Mouse (Mus musculus) 416B (cell line): ENCODE data around the gene Tsc22d4.

Source experiments
- DNase-seq: peaks from one replicate; pipeline ENCODE4 v3.0.0; 2011; ENCODE audit warnings: low read depth

Gene Tsc22d4

GRCm38 (mm10) chr5:137764609-137765340, 19.2 kb downstream of the Tsc22d4 start:
- DNase-seq, result no peak

- peak; percentile 59 for DNase-seq
Measured at GRCm38 (mm10) chr5:137766270-137766669, 20.7 kb downstream of the Tsc22d4 start.

- no peak for DNase-seq
Measured at GRCm38 (mm10) chr5:137768475-137768874, 22.9 kb downstream of the Tsc22d4 start.

- peak; percentile 70 for DNase-seq
Measured at GRCm38 (mm10) chr5:137770709-137771108, 25.2 kb downstream of the Tsc22d4 start.

- DNase-seq, result peak; percentile 73
Measured at GRCm38 (mm10) chr5:137772755-137773154, 27.2 kb downstream of the Tsc22d4 start.

- no peak for DNase-seq
Measured at GRCm38 (mm10) chr5:137775587-137776290, 30.2 kb downstream of the Tsc22d4 start.

DNA sequence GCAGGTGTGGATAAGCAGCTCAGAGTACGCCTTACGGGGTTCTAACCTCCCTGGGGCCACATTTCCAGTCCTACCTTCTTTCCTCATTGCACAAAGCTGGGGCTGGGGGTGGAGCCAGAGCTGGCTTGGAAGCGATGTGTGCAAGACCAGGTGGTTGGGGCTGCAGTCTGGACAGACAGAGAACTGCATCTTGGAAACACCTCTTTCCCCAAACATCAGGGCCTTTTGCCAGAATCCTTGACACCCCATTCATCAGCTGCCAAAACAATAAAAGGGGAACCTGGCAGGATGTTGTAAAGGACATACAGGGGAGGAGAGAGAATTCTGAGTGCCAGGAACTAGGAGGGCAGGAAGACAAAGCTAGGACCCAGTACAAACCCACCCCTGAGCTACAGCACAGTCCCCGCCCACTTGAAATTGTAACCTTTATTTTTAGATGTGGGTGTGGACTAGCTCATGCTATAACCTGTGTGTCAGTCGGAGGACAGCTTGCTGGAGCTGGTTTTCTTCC, 30.9 kb downstream of the Tsc22d4 start:
- peak; percentile 72 for DNase-seq

DNA sequence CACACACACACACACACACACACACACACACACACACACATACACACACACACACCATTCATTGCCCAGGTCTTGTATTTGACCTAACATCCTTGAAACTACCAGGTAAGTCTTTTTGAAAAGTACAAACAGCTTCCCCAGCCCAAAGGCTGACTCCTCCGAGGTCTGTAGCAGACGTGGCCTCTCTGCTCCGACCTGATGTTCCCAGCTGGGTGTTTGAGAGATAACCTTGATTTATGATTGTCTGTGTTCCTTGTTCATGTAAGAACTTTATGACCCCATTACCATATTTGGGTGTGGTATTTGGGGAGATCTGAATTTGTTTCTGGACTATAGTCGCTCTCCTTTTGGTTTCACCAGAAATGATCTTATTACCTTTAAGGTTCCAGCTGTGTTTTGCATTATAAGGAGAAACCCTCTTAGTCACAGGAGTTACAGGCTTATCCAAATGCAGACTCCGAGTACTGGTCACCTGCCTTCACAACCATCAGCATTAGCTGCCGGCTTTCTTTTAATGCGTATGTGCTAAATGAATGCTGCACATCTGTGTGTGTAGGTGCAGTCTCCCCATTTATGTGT, 31.8 kb downstream of the Tsc22d4 start:
- DNase-seq, result no peak

- DNase-seq, result peak; percentile 96
Measured at GRCm38 (mm10) chr5:137778635-137779034, 33.1 kb downstream of the Tsc22d4 start, which contains the start of gene Ppp1r35. TSS of gene Ppp1r35 (plus strand) at chr5:137778849.

DNA sequence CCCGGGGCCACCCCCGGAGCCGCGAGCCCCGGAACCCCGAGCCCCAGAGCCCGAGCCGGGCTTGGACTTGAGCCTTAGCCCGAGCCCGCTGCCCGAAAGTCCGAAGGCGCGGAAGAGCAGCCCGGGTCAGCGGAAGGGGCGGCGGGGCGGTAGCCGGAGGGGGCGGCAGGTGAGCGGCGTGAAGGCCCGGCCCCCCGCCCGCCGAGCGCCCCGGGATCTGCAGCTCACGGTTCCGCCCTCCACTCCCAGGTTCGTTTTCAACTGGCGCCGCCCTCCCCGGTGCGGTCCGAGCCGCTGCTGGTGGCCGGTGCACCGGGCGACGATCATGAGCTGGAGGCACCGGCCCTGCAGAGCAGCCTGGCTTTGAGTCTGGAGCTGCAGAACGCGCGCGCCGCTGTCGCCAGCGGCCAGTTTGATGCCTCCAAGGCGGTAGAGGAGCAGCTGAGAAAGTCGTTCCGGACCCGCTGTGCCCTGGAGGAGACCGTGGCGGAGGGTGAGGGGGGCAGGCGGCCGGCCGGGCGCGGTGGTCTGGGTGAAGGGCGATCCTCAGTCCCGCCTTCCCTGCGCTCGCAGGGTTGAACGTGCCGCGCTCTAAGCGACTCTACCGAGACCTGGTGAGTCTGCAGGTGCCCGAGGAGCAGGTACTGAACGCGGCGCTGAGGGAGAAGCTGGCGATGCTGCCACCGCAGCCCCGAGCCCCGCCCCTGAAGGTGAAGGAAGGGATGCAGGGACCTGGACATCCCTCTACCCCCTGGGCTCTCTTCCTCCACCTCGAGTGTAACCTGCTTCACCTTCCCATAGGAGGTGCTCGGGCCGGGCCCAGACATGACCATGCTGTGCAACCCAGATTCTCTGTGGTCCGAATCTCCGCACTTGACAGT, 33.8 kb downstream of the Tsc22d4 start:
- peak; percentile 36 for DNase-seq

GRCm38 (mm10) chr5:137781661-137782060, 36.1 kb downstream of the Tsc22d4 start:
- no peak for DNase-seq

GRCm38 (mm10) chr5:137782776-137783522, 37.4 kb downstream of the Tsc22d4 start:
- no peak for DNase-seq

DNA sequence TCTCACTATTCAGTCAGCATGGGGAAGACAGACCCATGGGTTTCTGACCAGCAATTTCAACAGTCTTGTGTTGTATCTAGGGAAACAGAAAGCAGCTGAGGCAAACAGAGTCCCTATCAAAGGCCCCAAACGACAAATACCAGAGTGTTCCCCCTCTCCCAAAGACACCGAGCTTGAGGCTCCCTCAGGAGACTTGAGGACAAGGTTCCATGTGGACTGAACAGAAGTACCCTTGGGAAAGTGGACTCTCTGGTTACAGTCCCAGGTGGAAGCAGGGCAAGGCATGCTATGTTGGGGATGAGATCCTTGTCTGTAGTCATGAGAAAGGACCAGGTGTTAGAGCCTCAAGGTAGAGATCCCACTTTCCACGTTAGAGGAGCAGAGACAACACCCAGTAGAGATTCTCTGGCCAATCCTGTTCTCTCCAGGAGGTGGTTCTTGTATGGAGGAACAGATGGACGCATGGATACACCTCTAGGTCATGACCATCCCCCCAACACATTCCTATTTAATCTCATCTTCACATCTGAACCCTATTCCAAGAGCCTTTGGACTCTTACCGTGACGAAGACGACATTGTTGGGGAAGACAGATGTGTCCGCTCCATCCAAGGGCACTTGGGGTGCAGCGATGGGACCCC, 38.5 kb downstream of the Tsc22d4 start:
- DNase-seq, result no peak

- DNase-seq, result no peak
Measured at GRCm38 (mm10) chr5:137784546-137784945, 39.0 kb downstream of the Tsc22d4 start.

DNA sequence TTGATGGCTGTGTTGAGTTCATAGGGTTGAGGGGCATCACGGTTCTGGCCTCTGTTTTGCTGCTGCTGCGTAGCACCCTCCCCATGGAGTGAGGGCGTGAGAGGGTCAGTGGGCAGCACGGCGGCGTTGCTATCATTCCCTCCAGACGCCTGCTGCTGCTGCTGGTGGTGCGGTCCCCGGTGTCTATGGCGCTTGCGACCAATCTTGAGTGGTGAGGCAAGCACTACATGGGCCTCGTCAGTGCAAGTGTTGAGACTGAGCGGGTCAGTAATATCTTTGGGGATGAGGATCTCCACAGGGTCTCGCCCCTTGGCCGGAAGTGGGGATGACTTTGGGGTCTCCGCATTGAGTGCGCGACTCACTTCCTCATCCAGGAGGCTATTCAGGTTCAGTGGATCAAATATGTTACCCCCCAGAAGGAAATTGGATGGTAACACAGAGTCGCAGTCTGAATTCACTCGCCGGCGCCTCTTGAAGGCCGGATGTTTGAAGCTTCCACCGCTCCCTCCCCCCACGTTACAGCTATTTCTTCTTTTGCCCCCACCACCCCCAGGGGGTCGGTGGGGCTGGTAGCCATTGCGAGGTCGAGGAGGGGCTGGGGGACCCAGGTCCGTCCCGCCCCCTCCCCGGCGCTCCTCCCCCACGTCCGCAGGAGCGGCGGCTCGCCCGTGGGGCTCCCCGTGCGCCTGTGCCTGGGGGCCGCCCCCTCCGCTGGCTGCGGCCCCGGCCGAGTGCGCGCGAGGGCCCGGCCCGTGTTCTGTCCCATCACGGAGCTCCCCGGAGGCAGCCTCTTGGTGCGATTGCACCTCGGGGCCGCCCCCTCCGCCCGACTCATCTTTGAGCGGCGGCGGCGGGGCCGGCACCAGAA, 39.9 kb downstream of the Tsc22d4 start:
- peak; percentile 42 for DNase-seq

GRCm38 (mm10) chr5:137786109-137786942, 40.8 kb downstream of the Tsc22d4 start:
- peak; percentile 100 for DNase-seq

DNA sequence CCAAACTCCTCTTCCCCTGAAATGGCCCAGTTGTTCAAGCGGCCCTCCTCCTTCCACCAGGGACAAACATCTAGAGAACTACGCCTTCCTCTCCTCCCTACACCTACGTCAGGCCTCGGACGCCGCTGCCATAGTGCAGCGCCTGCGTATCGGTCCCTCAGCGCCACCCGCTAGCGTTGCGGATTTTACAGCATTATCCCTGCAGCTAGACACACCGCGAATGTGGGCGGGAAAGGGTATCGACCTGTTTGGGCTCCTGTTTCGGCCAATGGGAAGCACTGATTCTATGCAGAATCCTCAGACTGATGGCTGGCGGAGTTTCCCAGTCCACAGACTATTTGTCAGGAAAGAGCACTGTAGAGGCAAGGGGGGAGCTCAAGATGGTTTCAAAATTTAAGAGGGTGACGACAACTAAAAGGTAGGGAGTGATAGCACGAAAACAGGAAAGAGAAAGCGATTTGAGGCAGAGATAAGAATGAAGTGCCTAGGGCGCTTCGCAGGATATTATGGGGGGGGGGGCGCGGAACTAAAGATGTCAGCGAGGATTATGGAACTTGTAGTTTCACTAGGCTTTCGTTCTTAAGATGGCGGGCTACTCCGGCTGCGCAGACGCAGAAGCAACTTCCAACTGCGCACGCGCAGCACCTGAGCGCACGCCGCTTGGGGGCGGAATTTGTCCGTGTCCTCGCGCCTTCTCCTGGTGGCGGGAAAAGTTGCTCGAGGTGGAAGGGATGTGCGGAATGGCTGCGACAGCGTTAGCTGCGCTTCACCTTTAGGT, 41.8 kb downstream of the Tsc22d4 start, which contains the start of the genes Mepce and Zcwpw1:
Gene Mepce, minus strand, starts transcription at position 505 of the 778 bp plus-strand sequence.
Gene Zcwpw1, plus strand, starts transcription at position 648 of the 778 bp plus-strand sequence.
- peak; percentile 98 for DNase-seq

DNA sequence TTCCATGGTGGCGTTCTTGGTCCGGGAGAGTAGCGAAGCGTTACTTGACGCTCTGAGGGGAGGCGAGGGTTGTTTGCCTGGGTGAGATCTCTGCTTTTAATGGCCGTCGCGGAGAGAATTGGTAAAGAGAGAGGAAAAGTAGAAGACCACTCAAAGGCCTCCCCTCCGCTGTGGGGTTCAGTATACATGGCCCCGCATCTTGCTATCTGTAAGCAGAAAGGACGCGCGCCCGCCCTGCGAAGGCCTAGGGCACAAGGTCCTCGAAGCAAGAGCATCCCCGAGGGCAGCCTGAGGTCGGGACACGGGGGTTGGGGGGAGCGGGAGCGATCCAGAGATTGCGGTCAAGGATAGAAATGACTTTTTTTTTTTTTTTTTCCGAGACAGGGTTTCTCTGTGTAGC, 42.6 kb downstream of the Tsc22d4 start:
- DNase-seq, result no peak
